Mouse (Mus musculus) MEL (cell line): ENCODE data around the gene Dcakd.

Experiments
- CHD2 ChIP-seq: IDR thresholded peaks from 2 replicates; pipeline ENCODE4 v1.6.1; 2011; ENCODE audit warnings: low read length, improper control_type of control experiment
- CTCF ChIP-seq, 3 experiments: IDR thresholded peaks in 2 of 3; conservative IDR thresholded peaks in 1 of 3; 2 replicates each; pipeline ENCODE4 v1.5.1; 2011 to 2012; ENCODE audit warnings: low read length in 3 of 3, low read depth in 2 of 3, mild to moderate bottlenecking in 2 of 3, improper control_type of control experiment in 1 of 3, inconsistent platforms in 1 of 3, mixed read lengths in 1 of 3, moderate library complexity in 1 of 3; ENCODE audit not compliant: control insufficient read depth in 1 of 3, insufficient read depth in 1 of 3, poor library complexity in 1 of 3, severe bottlenecking in 1 of 3
- E2F4 ChIP-seq: IDR thresholded peaks from 2 replicates; pipeline ENCODE4 v1.6.1; 2011; ENCODE audit warnings: low read depth, low read length, improper control_type of control experiment, borderline replicate concordance
- EP300 ChIP-seq, 2 experiments: IDR thresholded peaks; 2 replicates each; pipeline ENCODE4 v1.6.1; 2011; ENCODE audit warnings: improper control_type of control experiment in 2 of 2, low read length in 2 of 2, low read depth in 1 of 2, mild to moderate bottlenecking in 1 of 2
- ETS1 ChIP-seq: IDR thresholded peaks from 2 replicates; pipeline ENCODE4 v1.6.1; 2012; ENCODE audit warnings: low read depth, mild to moderate bottlenecking, inconsistent platforms, low read length, improper control_type of control experiment, moderate library complexity
- HCFC1 ChIP-seq: IDR thresholded peaks from 2 replicates; pipeline ENCODE4 v1.6.1; 2012; ENCODE audit warnings: low read depth, mild to moderate bottlenecking, inconsistent platforms, low read length, improper control_type of control experiment, moderate library complexity
- KAT2A ChIP-seq: conservative IDR thresholded peaks from 2 replicates; pipeline ENCODE4 v1.6.1; 2012; ENCODE audit warnings: low read depth, low read length, improper control_type of control experiment, inconsistent platforms
- MAX ChIP-seq: IDR thresholded peaks from 2 replicates; pipeline ENCODE4 v1.6.1; 2011; ENCODE audit warnings: low read length, improper control_type of control experiment
- NELFE ChIP-seq: IDR thresholded peaks from 2 replicates; pipeline ENCODE4 v1.6.1; 2011; ENCODE audit warnings: low read depth, low read length, improper control_type of control experiment
- POLR2A ChIP-seq, 2 experiments: IDR thresholded peaks; 2 replicates each; pipeline ENCODE4 v1.6.1; 2011 to 2012; ENCODE audit warnings: low read length in 2 of 2, mild to moderate bottlenecking in 2 of 2, control low read depth in 1 of 2, improper control_type of control experiment in 1 of 2, low read depth in 1 of 2, moderate library complexity in 1 of 2; ENCODE audit not compliant: control insufficient read depth in 1 of 2, insufficient read depth in 1 of 2, poor library complexity in 1 of 2
- SMC3 ChIP-seq: IDR thresholded peaks from 2 replicates; pipeline ENCODE4 v1.6.1; 2011; ENCODE audit warnings: low read depth, low read length, improper control_type of control experiment
- TAL1 ChIP-seq: IDR thresholded peaks from 2 replicates; pipeline ENCODE4 v1.6.1; 2012; ENCODE audit warnings: mild to moderate bottlenecking, inconsistent platforms, low read length, moderate library complexity, mixed read lengths

DNA sequence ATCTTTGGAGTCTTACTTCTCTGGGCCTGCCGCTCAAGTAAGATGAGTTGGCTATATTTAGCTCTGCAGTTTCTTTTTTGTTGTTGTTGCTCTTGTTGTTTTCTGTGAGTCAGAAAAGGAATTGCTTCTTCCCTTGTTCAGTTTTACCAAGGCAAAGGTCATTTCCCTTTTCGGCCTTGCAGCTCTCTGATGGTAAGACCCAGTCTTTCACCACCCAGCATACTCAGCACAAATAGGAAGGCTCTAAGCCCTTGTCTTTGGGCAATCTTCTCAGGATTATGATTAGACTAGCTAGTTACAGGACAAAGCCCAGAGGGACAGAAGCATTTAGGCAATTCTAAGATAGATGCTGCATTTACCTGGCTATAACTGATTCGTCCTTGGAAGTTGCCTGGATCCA, 1.2 kb downstream of the Dcakd start:
- TF ChIP-seq MAX = no peak
- TF ChIP-seq KAT2A = no peak
- TF ChIP-seq E2F4 = no peak
- no peak for TF ChIP-seq HCFC1
- TF ChIP-seq POLR2A (IDR thresholded peaks at IDR 0.05; ENCODE audit: control insufficient read depth in 1 of 2, insufficient read depth in 1 of 2, low read depth in 1 of 2, low read length in 2 of 2, poor library complexity in 1 of 2) = no peak
- TF ChIP-seq CTCF (IDR thresholded peaks at IDR 0.05 in 2 of 3, conservative IDR thresholded peaks at IDR 0.05 in 1 of 3; ENCODE audit: control insufficient read depth in 1 of 3, insufficient read depth in 1 of 3, low read depth in 2 of 3, low read length in 3 of 3, poor library complexity in 1 of 3, severe bottlenecking in 1 of 3) = no peak
- TF ChIP-seq EP300 (IDR thresholded peaks at IDR 0.05; ENCODE audit: low read depth in 1 of 2, low read length in 2 of 2) = no peak
- no peak for TF ChIP-seq CHD2
- TF ChIP-seq ETS1 = no peak
- TF ChIP-seq SMC3 = no peak
- TF ChIP-seq TAL1 = no peak
- TF ChIP-seq NELFE = no peak
